Mouse (Mus musculus) lung, postnatal 0 days (tissue): ENCODE measurements around the gene Ppp1r13l.

Experiments
- CTCF ChIP-seq: IDR thresholded peaks from 2 replicates; pipeline ENCODE4 v1.5.1; 2016; ENCODE audit warnings: antibody characterized with exemption, mild to moderate bottlenecking
- EP300 ChIP-seq: IDR thresholded peaks from 2 replicates; pipeline ENCODE4 v1.6.1; 2016; ENCODE audit warnings: antibody characterized with exemption, mild to moderate bottlenecking, control low read depth

GRCm38 (mm10) chr7:19358634-19359033, 915 bp upstream of the Ppp1r13l start:
- TF ChIP-seq EP300, result no peak
- no peak for TF ChIP-seq CTCF
